Mouse (Mus musculus): ENCODE measurements around the gene Khk. TPM values are rescaled to one million over a fixed set of nuclear protein-coding genes. Genes with fewer than 3 reads are reported as not detected.
A peak's percentile ranks its signal among the peaks of the same experiment; 100 is the strongest.

Khk gene
- polyA plus RNA-seq, 1 experiment from 2014 or later, result 36.0 TPM

- no peaks in the 10 kb centered on the region for H3K27me3 ChIP-seq (ENCODE audit: control insufficient read depth, insufficient read depth, low read depth, low read length)
- H3K9me3 ChIP-seq (replicated peaks; ENCODE audit: control insufficient read depth, low read length), result no peaks in the 10 kb centered on the region
- H3K9ac ChIP-seq (ENCODE audit: low read depth, low read length), result no peak overlapping the region
- H3K36me3 ChIP-seq (ENCODE audit: control insufficient read depth, insufficient read depth), result no peaks in the 10 kb centered on the region
- no peak overlapping the region for H3K4me2 ChIP-seq (ENCODE audit: low read depth, low read length)
- WGBS (ENCODE audit: insufficient replicate concordance), result 58% methylated on average over 3 of the region's 3 CpGs
- H3K27ac ChIP-seq (ENCODE audit: low read length), result no peak overlapping the region
- H3K4me3 ChIP-seq (ENCODE audit: low read depth, low read length), result no peak overlapping the region
- no peak for ATAC-seq (ENCODE audit: low read depth)
- peaks cover 16% of the 10 kb centered on the region for H3K4me1 ChIP-seq (ENCODE audit: control insufficient read depth, low read depth, low read length)
These were observed 42.7 kb downstream of the Khk start for GRCm38 (mm10) chr5:30963916-30964315.

GRCm38 (mm10) chr5:30966189-30966588, 45.0 kb downstream of the Khk start:
- H3K36me3 ChIP-seq (ENCODE audit: control insufficient read depth, insufficient read depth), result no peaks in the 10 kb centered on the region
- H3K27me3 ChIP-seq (ENCODE audit: control insufficient read depth, insufficient read depth, low read depth, low read length), result no peaks in the 10 kb centered on the region
- WGBS (ENCODE audit: insufficient replicate concordance), result 71% methylated on average over 4 of the region's 4 CpGs
- no peak overlapping the region for H3K27ac ChIP-seq (ENCODE audit: low read length)
- ATAC-seq (ENCODE audit: low read depth), result peak; percentile 80
- no peaks in the 10 kb centered on the region for H3K9me3 ChIP-seq (replicated peaks; ENCODE audit: control insufficient read depth, low read length)
- H3K9ac ChIP-seq (ENCODE audit: low read depth, low read length), result no peak overlapping the region
- H3K4me3 ChIP-seq (ENCODE audit: low read depth, low read length), result no peak overlapping the region
- H3K4me2 ChIP-seq (ENCODE audit: low read depth, low read length), result no peak overlapping the region
- peaks cover 9% of the 10 kb centered on the region for H3K4me1 ChIP-seq (ENCODE audit: control insufficient read depth, low read depth, low read length)

- H3K27ac ChIP-seq (ENCODE audit: low read length), result no peak within 1 kb of the TSS
- WGBS (ENCODE audit: insufficient replicate concordance), result 52% methylated on average over 8 of the region's 8 CpGs
- no peaks in the 10 kb centered on the region for H3K27me3 ChIP-seq (ENCODE audit: control insufficient read depth, insufficient read depth, low read depth, low read length)
- H3K9me3 ChIP-seq (replicated peaks; ENCODE audit: control insufficient read depth, low read length), result no peaks in the 10 kb centered on the region
- H3K9ac ChIP-seq (ENCODE audit: low read depth, low read length), result no peak within 1 kb of the TSS
- ATAC-seq (ENCODE audit: low read depth), result no peak
- no peak within 1 kb of the TSS for H3K4me2 ChIP-seq (ENCODE audit: low read depth, low read length)
- no peak within 1 kb of the TSS for H3K4me3 ChIP-seq (ENCODE audit: low read depth, low read length)
- peaks cover 9% of the 10 kb centered on the region for H3K4me1 ChIP-seq (ENCODE audit: control insufficient read depth, low read depth, low read length)
- no peaks in the 10 kb centered on the region for H3K36me3 ChIP-seq (ENCODE audit: control insufficient read depth, insufficient read depth)
These were observed 47.2 kb downstream of the Khk start, which contains the start of gene Tcf23 for GRCm38 (mm10) chr5:30968416-30968815. Gene Tcf23 (plus strand): TSS chr5:30968662.

- no peak for ATAC-seq (ENCODE audit: low read depth)
- Histone ChIP-seq H3K27ac (ENCODE audit: low read length) (no peak overlapping the region), H3K9ac (ENCODE audit: low read depth, low read length) (no peak overlapping the region), H3K4me3 (ENCODE audit: low read depth, low read length) (no peak overlapping the region), H3K4me2 (ENCODE audit: low read depth, low read length) (no peak overlapping the region), H3K4me1 (ENCODE audit: control insufficient read depth, low read depth, low read length) (peaks cover 9% of the 10 kb centered on the region), H3K9me3 (replicated peaks; ENCODE audit: control insufficient read depth, low read length) (no peaks in the 10 kb centered on the region), H3K36me3 (ENCODE audit: control insufficient read depth, insufficient read depth) (no peaks in the 10 kb centered on the region), H3K27me3 (ENCODE audit: control insufficient read depth, insufficient read depth, low read depth, low read length) (no peaks in the 10 kb centered on the region)
- 13% methylated on average over 2 of the region's 2 CpGs for WGBS (ENCODE audit: insufficient replicate concordance)
These were observed 48.2 kb downstream of the Khk start for GRCm38 (mm10) chr5:30969440-30969839.

GRCm38 (mm10) chr5:30974870-30975656, 53.8 kb downstream of the Khk start:
- Histone ChIP-seq H3K9me3 (replicated peaks; ENCODE audit: control insufficient read depth, low read length) (no peaks in the 10 kb centered on the region), H3K36me3 (ENCODE audit: control insufficient read depth, insufficient read depth) (no peaks in the 10 kb centered on the region), H3K4me3 (ENCODE audit: low read depth, low read length) (no peak overlapping the region), H3K27me3 (ENCODE audit: control insufficient read depth, insufficient read depth, low read depth, low read length) (no peaks in the 10 kb centered on the region), H3K4me1 (ENCODE audit: control insufficient read depth, low read depth, low read length) (no peaks in the 10 kb centered on the region), H3K27ac (ENCODE audit: low read length) (no peak overlapping the region), H3K4me2 (ENCODE audit: low read depth, low read length) (no peak overlapping the region), H3K9ac (ENCODE audit: low read depth, low read length) (no peak overlapping the region)
- 59% methylated on average over 9 of the region's 9 CpGs for WGBS (ENCODE audit: insufficient replicate concordance)
- ATAC-seq (ENCODE audit: low read depth), result no peak

Other genes with a start within 250 kb of the Khk start
- gene Dpysl5, start 209.9 kb upstream of the Khk start, polyA plus RNA-seq (2015; fragmentation: Nextera tagmentation; extraction: Ambion mirVana), result 0.32 and 0.37 TPM in 2 replicates
- gene Mapre3, start 106.8 kb upstream of the Khk start, polyA plus RNA-seq (2015; fragmentation: Nextera tagmentation; extraction: Ambion mirVana), result 2.0 and 3.3 TPM in 2 replicates
- 40.1 and 41.7 TPM in 2 replicates for gene Tmem214, start 53.4 kb upstream of the Khk start, polyA plus RNA-seq (2015; fragmentation: Nextera tagmentation; extraction: Ambion mirVana)
- gene Agbl5, start 32.7 kb upstream of the Khk start, polyA plus RNA-seq (2015; fragmentation: Nextera tagmentation; extraction: Ambion mirVana), result 5.7 and 6.1 TPM in 2 replicates
- 311 and 346 TPM in 2 replicates for gene Ost4, start 13.6 kb upstream of the Khk start, polyA plus RNA-seq (2015; fragmentation: Nextera tagmentation; extraction: Ambion mirVana)
- 37.2 and 39.1 TPM in 2 replicates for gene Emilin1, start 8.0 kb upstream of the Khk start, polyA plus RNA-seq (2015; fragmentation: Nextera tagmentation; extraction: Ambion mirVana)
- gene Cgref1, start 24.2 kb downstream of the Khk start, polyA plus RNA-seq (2015; fragmentation: Nextera tagmentation; extraction: Ambion mirVana), result 3.1 and 3.2 TPM in 2 replicates
- 92.0 and 102 TPM in 2 replicates for gene Preb, start 38.9 kb downstream of the Khk start, polyA plus RNA-seq (2015; fragmentation: Nextera tagmentation; extraction: Ambion mirVana)
- 0.02 and 0.07 TPM in 2 replicates for gene Tcf23, start 47.2 kb downstream of the Khk start, polyA plus RNA-seq (2015; fragmentation: Nextera tagmentation; extraction: Ambion mirVana)
- gene Atraid, start 126.9 kb downstream of the Khk start, polyA plus RNA-seq (2015; fragmentation: Nextera tagmentation; extraction: Ambion mirVana), result 63.8 and 67.9 TPM in 2 replicates
- 3.1 and 4.8 TPM in 2 replicates for gene Slc5a6, start 127.5 kb downstream of the Khk start, polyA plus RNA-seq (2015; fragmentation: Nextera tagmentation; extraction: Ambion mirVana)
- 13.0 and 14.2 TPM in 2 replicates for gene Cad, start 133.3 kb downstream of the Khk start, polyA plus RNA-seq (2015; fragmentation: Nextera tagmentation; extraction: Ambion mirVana)
- gene Dnajc5g, start 184.9 kb downstream of the Khk start, polyA plus RNA-seq (2015; fragmentation: Nextera tagmentation; extraction: Ambion mirVana), result not detected in 2 replicates
- gene Slc30a3, start 186.8 kb downstream of the Khk start, polyA plus RNA-seq (2015; fragmentation: Nextera tagmentation; extraction: Ambion mirVana), result 0.39 and 0.48 TPM in 2 replicates
- gene Trim54, start 195.3 kb downstream of the Khk start, polyA plus RNA-seq (2015; fragmentation: Nextera tagmentation; extraction: Ambion mirVana), result 0.41 and 0.57 TPM in 2 replicates
- gene Ucn, start 217.4 kb downstream of the Khk start, polyA plus RNA-seq (2015; fragmentation: Nextera tagmentation; extraction: Ambion mirVana), result not detected in 2 replicates
- gene Mpv17, start 232.8 kb downstream of the Khk start, polyA plus RNA-seq (2015; fragmentation: Nextera tagmentation; extraction: Ambion mirVana), result 20.7 and 21.5 TPM in 2 replicates